Mouse (Mus musculus): ENCODE data around the gene Sipa1l1. TPM values are rescaled to one million over a fixed set of nuclear protein-coding genes. Genes with fewer than 3 reads are reported as not detected.

Sipa1l1 gene
- total RNA-seq, 2 experiments from 2014 or later, result 8.6 to 10.5 TPM

DNA sequence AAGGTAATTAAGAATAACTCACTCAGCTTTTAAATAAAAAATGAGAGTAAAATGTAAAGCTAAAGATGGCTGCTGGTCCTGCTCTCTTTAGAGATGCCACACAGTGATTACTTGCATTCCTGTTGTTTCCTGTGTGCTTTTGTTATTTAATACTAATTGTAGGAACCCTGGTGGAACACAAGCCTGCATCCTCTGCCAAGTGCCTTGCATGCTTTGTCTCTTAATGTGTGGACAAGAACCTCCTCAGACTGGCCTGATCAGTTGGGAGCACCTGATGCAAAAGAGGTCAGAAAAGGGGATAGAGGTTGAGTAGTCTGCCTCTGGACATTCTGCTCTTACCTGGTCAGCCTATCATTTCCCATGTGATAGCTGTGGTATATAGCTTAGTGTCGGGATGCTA, 107.5 kb downstream of the Sipa1l1 start:
- no peak for DNase-seq
- intact Hi-C loops (cut with DNase I), result no loop called here

DNA sequence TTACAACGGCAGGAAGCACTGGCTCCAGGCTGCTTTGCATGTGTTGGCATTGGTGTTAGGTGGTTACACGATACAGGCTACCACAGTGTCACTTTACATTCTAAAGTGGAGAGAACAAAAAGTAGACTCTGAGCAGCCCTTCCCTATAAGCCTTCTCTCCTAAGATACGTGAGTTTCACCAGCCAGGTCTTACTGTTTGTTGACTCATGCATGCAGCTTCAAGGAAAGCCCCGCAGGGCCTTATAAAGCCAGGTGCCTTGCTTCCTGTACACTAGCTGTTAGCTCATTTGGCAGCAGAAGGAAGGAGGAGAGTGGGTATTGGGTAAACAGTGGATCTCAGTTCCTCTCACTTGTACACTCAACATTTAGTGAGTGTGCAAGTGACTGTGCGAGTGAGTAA, 115.5 kb downstream of the Sipa1l1 start:
- DNase-seq, result no peak
- intact Hi-C loops (cut with DNase I), result no loop called here

DNA sequence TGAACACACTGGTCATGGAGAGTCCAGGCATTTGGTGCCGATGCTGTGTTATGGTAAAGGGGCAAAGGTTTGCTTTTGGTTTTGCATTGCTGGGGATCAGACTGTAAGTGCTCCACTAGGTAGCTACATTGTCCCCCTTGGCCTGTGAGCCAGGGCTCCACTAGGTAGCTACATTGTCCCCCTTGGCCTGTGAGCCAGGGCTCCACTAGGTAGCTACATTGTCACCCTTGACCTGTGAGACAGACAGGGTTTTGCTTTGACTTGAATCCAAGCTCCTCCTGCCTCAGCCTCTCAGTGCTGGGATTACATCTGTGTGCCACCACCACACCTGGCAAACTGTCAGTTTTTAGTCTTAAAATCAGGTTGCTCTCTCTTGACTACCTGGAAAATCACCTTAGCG, 115.9 kb downstream of the Sipa1l1 start:
- intact Hi-C loops (cut with DNase I), result no loop called here
- no peak for DNase-seq

DNA sequence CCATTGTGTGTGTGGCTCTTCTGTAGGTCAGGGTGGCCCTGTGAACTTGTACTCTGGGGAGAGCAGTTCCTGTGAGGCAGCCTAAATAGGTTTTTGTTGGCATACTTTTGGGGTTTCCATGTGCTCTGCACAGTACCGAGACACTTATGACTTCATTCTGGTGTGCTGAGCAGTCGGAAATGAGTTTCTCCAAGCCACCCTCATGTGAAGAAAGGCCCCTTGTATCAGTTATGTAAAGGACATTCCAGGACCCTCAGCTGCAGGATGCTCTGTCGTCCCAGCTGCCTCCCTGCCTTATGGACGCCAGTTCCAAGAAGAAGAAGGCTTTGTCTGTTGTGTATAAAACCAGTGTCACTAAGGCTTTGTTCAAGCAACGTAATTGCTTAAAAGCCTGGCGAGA, 116.9 kb downstream of the Sipa1l1 start:
- DNase-seq, result no peak
- intact Hi-C loops (cut with DNase I), result no loop called here

DNA sequence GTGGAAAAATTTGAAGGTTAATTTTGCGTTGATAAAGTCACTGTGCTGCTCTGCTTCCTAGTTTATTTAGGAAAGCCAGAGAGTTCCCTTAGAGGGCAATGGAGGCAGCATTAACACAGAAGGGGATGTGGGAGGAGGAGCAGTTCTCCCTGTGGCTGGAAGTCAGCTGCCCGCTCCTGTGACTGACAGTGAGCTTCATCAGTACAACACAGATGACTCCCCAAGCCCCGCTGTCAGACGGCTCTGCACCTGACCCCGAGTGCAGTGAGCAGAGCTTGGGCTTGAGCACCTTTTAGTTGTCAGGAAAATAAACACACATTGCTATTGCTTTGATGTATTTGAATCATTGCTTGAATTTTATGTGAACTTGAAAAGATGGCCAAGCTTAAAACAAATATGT, 117.7 kb downstream of the Sipa1l1 start:
- no peak for DNase-seq
- intact Hi-C loops (cut with DNase I), result no loop called here

DNA sequence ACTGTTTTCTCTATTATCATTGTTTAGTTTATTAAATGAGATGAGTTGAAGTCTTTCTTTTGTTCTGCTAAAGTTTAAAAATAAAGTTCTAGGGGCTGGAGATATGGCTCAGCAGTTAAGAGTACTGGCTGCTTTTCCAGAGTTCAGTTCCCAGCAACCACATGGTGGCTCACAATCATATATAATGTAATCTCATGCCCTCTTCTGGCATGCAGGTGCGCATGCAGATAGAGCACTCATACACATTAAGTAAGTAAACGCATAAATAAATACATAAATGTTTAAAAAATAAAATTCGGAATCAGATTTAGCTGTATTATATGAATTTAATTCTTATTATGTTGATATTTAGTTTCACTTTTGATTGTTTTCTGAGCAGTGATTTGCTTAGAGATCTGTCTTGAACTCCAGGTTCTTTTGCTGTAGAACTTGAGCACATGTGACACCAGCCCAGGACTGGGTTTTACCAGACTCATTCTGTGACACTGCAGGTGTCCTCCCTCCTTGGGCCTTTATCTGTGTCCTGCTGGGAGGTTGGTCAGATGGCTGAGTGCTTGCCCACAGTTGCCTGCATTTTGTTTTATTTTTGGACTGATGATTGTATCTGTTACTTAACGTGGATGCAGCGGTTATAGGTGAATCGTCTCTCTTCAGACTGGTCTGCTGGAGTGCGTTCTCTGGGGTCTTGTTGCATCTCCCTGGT, 124.6 kb downstream of the Sipa1l1 start:
- intact Hi-C loops (cut with DNase I), result no loop called here
- no peak for DNase-seq

DNA sequence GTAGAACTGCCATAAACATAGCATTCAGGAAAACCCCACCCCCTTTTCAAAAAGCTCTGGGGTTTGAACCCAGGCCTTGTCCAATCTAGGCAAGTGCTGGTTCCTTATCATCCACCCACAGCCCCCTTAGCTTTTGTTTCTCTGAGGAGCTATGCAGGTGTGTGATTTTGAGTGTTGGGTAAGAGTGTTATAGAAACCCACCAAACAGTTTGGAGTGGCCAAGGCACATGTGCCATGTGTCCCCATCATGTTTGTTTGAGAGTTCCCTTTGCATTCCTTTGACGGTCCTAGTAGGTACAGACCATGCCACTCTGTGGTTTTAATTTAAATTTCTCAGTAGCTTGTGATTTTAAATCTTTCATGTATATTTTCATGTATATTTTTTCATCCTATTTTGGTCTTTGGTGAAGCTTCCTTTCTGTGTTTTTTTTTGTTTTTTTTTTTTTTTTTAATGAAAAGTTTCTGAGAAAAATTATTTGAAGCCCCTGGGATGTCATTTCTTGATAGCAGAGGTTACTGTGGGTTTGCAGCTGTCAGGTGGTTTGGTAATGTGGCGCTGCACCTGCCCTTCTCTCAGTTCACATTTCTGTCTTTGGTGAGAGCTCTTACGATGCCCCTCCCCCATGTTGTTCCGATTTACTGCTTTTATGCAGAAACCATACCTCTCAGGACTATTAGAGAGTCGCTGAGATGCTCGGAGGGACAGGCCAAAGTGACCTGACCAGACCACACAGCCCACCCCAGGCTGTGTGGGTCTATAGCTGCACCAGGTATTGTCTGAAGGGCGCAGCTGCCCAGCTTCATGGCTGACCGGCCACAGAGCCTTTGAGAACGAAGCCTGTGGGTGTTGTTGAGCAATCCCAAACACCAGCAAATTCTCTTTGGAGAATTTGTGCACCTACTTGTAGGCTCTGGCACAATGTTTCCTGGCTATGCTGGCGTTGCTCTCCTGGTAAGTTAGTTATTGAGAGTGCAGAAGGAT, 126.1 kb downstream of the Sipa1l1 start:
- no peak for DNase-seq
- intact Hi-C loops (cut with DNase I), result no loop called here

DNA sequence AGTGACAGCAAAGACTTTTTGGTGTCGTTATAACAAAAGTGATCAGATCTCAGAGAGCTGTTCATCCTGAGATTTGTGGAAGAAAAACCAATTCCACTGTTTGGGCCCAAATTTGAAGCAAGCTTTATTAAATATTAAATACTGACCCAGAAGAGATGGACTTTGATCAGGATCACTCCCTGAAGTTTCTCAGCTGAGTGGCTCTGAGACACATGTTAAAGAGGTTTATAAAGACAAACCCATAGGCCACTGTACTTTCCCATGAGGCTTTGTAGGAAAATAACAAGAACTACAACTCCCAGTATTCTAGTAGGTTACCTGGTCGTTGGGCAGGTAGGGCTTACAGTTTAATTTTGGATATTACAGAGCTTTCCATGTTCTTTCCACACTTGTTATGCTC, 127.2 kb downstream of the Sipa1l1 start:
- intact Hi-C loops (cut with DNase I), result no loop called here
- DNase-seq, result no peak

DNA sequence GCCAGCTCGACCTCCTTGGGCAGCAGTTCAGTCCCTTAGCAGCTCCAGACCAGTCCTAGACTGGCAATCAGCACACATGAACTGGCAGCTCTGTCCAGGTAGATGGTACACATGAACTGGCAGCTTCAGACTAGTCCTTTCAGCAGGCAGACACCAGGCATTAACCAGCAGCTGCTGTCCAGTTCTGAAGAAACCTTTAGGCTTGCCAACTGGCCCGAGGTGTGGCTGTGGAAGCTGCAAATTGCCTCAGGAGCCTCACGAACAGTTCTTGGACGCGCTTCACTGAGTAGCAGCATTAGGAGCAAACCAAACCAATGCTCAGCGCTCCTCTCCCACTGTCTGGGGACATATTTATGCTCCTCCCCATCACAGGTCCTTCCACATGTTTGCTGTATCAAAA, 128.1 kb downstream of the Sipa1l1 start:
- intact Hi-C loops (cut with DNase I), result no loop called here
- DNase-seq, result no peak

DNA sequence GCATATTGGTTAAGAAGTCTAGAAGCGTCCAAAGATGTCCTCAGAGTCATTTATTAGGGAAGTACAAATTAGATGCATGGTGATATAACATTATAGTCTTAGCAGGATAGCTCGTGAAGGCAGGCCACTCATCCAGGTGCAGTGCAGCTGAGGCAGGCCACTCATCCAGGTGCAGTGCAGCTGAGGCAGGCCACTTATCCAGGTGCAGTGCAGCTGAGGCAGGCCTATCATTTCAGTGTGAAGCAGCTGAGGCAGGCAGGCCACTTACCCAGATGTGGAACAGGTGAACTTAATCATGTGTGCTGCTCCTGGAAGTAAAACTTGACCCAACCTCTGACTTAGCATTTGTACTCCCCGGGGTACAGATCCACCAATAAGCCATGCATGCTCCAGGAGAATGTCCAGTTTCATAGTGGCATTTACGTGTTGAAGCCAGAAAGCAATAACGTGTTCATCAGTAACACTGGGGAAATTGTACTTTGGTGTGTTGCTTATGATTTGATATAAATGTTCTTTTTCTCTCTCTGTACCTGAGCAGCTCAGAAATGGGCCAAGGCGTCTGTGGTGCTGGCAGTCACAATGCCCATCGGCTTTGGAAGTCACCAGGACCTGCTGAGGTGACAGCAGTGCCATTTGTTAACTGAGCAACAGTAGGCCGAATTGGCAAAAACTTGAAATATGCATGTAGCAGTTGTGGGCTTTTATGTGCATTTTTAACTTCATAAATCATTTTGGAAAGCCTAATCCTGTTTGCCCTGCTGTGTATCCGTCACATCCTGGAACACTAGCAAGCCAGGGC, 129.7 kb downstream of the Sipa1l1 start:
- DNase-seq, result no peak
- intact Hi-C loops (cut with DNase I), result no loop called here

DNA sequence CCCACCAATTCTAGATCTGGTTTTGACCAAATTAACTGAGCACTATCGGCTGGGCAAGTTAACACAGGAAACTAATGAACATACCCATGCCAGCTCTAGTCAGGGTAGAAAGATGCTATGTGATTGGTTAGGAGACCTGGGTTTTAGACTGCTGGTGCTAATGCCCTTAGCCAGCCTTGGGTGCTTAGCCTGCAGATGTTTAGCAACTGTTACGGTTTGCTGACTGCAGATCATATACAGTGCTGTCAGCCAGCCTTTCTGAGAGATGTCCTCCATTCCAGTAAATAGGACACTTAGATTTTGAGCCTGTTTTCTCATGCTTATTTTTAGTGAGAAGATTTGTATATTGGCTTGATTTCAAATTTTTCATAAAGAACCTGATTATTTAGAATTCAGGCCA, 135.0 kb downstream of the Sipa1l1 start:
- intact Hi-C loops (cut with DNase I), result no loop called here
- DNase-seq, result no peak

DNA sequence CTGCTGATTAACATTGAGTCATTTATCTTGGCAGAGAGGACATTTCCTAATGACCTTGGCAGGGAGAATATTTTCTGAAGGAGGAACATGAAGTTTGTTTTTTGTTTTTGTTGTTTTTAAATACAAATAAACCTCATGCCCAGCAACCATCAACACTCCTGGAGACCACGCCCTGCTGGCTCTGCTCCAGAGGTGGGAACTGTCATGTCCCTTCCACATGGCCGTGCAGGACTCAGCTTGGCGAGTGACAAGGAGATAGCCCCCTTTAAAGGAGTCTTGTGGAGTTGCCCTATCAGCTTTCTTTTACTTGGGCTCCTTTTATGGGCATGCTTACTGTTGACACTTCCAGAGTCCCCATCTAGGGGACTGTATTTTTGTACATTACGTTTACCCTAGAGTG, 136.9 kb downstream of the Sipa1l1 start:
- intact Hi-C loops (cut with DNase I), result no loop called here
- no peak for DNase-seq

DNA sequence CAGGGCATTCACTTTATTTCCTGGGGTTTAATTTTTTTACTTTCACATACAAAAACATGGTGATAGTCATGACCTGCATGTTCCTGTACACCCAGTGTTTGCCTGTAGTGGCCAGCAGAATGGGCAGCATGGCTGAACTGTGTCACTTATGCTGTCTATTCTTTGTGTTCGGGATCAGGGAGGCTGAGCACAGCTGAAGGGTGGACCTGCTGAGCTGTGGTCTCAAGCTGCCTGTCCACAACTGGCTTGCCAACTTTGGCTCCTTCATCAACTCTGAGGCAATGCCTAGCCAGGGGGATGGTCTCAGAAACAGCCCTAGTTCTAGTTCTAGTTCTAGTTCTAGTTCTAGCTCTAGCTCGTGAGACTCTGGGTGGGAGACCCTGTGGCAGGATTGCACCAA, 142.5 kb downstream of the Sipa1l1 start:
- DNase-seq, result peak in 1 of 2 experiments; percentile 12
- intact Hi-C loops (cut with DNase I), result no loop called here

DNA sequence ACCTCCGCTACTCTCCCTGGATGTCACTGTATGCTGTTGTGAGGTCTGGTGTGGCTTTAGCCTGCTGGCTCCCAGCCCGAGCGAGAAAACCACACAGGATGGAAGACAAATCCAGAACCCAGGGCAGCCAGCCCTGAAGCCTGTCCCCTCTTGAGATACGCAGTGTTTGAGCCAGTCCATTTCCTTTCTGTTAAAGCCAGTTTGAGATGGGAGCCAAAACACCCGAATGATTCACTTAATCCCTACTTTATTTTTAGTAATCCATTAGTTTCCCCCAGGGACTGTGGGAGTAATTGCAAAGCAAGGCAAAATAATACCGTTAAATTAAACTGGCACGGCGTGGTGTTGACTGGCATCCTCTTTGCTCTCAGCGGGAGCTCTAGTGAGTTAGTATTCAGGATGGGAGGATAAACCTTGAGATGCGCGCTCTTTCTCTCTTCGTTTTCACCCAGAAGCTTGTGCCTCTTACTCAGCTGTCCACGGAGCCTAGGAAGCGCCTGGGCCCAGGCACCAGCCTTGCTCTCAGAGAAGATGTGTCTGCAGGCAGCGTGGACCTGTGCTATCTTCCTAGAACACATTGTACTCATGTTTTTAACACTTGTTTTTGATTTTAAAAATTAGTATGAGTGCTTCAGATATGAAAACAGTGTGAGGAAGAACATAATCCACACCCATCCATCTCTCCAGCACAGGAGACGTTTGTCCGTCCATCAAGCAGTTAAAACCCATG, 143.1 kb downstream of the Sipa1l1 start:
- intact Hi-C loops (cut with DNase I), result no loop called here
- peak; percentile 57 to 61 for DNase-seq

DNA sequence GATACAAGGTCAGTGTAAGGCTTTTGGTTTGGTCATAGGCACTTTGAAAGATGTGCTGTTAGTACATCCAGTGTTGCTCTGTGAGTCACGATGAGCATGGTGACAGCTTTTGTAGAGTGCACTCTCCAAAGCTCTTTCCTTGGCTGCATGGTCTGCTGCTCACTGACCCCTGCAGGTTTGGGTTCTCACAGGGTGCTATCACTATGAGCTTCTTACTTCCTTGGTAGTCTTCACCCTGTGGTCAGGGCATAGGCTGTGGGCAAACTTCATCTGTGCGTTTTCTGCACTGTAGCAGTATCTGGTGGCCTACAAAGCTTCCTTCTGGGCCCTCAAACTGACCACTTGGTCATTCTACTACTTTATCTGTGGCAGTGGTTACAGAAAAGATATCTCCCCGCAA, 144.0 kb downstream of the Sipa1l1 start:
- intact Hi-C loops (cut with DNase I), result no loop called here

DNA sequence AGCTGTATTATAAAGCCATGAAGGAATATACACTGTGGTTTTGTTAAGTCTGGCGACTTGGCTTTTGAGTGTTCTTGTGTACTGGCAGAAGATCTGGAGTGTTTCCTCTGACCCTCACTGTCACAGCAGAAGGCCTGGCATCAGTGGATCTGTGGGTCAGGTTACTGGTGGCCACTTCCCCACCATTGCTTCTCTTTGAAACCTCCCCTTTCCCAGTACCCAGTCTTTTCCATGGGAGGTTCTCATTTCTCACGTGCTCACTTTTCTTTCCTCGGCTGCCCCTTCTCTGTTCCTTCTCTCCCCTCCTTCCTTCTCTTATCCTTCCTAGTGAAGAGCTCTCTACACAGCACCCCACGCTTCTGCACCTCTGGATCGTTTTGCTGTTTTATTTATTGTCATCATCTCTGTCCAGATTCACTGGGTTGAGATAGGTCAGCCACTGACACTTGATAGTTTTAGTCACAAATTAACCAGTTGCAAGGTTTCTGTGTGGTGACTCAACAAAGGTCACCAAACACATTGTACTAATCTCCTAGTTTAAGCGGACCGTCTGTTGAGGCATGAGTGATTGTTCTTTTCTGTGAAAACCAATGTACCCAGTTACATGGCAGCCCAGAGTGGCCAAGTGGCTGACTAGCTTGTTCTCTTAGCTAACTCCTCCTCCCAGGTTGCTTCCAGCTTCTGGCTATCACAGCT, 150.5 kb downstream of the Sipa1l1 start:
- intact Hi-C loops (cut with DNase I), result loop anchor here (10.0 kb wide), 1 partner anchor 55 kb away; no protein-coding TSS in a partner anchor
- no peak for DNase-seq

More for the DNA sequence above, 144.0 kb downstream of the Sipa1l1 start:
- DNase-seq, result no peak

DNA sequence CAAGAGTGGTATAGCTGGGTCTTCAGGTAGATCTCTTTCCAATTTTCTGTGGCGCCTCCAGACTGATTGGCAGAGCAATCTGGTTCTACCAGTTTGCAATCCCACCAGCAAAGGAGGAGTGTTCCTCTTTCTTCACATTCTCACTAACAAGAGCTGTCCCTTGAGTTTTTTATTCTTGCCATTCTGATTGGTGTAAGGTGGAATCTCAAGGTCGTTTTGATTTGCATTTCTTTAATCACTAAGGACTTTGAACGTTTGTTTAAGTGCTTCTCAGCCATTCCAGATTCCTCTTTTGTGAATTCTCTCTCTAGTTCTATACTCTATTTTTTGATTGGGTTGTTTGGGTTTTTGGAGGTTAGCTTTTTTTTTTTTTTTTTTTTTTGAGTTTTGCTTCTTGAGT, 151.1 kb downstream of the Sipa1l1 start:
- no peak for DNase-seq
- intact Hi-C loops (cut with DNase I), result loop anchor here (10.0 kb wide), 1 partner anchor 55 kb away; no protein-coding TSS in a partner anchor

DNA sequence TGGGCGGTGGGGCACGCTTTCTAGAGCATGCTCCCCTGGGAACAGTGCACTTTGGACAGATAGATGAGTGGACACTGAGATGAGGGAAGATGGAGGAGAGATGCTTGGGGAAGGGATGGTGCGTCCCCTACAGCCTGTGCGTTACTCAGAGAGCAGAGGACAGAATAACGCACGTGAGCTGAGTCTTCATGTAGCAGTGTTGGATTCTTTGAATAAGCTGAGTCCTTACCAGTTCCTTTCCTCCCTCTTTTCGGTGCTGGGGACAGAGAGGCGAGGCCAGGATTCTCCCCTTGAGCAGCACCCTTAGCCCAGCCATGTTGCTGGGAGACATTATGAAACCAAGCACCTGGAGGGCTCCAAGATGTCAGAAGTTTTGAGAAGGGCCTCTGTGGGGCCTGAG, 152.3 kb downstream of the Sipa1l1 start:
- no peak for DNase-seq
- intact Hi-C loops (cut with DNase I), result loop anchor here (10.0 kb wide), 1 partner anchor 53 kb away; no protein-coding TSS in a partner anchor

DNA sequence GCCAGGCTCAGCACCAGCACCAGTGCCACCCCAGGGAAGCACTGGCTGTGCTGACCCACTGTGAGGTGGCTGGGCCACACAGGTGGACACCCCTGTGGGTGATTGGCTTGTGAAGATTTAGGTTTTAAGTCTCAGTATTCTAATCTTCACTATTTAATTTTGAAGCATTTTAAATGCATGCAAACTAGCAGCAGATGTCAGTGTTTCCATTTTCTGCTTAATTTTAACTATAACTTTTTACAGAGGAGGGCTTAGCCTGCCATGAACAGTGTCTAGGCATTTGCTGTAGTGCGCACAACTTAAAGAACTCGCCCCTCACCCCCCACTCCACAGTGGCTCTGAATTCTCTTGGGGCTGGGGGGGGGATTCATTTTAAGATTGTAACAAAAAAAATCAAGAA, 152.7 kb downstream of the Sipa1l1 start:
- DNase-seq, result no peak
- intact Hi-C loops (cut with DNase I), result loop anchor here (10.0 kb wide), 1 partner anchor 53 kb away; no protein-coding TSS in a partner anchor

Data from heart, postnatal 36 days (tissue).